Mouse (Mus musculus) intestine, embryonic 16.5 days (tissue): ENCODE measurements around the gene Vkorc1l1. TPM values are rescaled to one million over a fixed set of nuclear protein-coding genes. Genes with fewer than 3 reads are reported as not detected.
A peak's percentile ranks its signal among the peaks of the same experiment; 100 is the strongest.

Experiments used
- ATAC-seq: fragments of 200-750 bp; cut with Nextera tagmentation; 2 replicates; pipeline ENCODE4 v1.8.0; 2017; ENCODE audit warnings: moderate TSS enrichment, moderate library complexity
- H3K27ac ChIP-seq: fragments of 300-500 bp; sonication (generic); 2 replicates; pipeline ENCODE4 v1.5.1; 2014; ENCODE audit warnings: mild to moderate bottlenecking, low read length
- H3K27me3 ChIP-seq: fragments of 300-500 bp; sonication (generic); replicated peaks from 2 replicates; pipeline ENCODE4 v1.6.1; 2014; ENCODE audit warnings: low read length, control low read depth, mixed read lengths; ENCODE audit not compliant: control insufficient read depth, insufficient read depth
- H3K36me3 ChIP-seq: fragments of 300-500 bp; sonication (generic); 2 replicates; pipeline ENCODE4 v1.6.1; 2014; ENCODE audit warnings: low read length, control low read depth; ENCODE audit not compliant: control insufficient read depth, insufficient read depth
- H3K4me1 ChIP-seq: fragments of 300-500 bp; sonication (generic); 2 replicates; pipeline ENCODE4 v1.6.1; 2014; ENCODE audit warnings: low read length, control low read depth, mixed read lengths; ENCODE audit not compliant: control insufficient read depth, insufficient read depth
- H3K4me2 ChIP-seq: fragments of 300-500 bp; sonication (generic); 2 replicates; pipeline ENCODE4 v1.6.1; 2014; ENCODE audit warnings: low read depth, low read length, control low read depth
- H3K4me3 ChIP-seq: fragments of 300-500 bp; sonication (generic); 2 replicates; pipeline ENCODE4 v1.5.1; 2014; ENCODE audit warnings: mild to moderate bottlenecking, low read length
- H3K9ac ChIP-seq: fragments of 300-500 bp; sonication (generic); 2 replicates; pipeline ENCODE4 v1.6.1; 2014; ENCODE audit warnings: low read depth, low read length
- H3K9me3 ChIP-seq: fragments of 300-500 bp; sonication (generic); 2 replicates; pipeline ENCODE4 v1.6.1; 2016; ENCODE audit warnings: low read length, control low read depth; ENCODE audit not compliant: control insufficient read depth
- WGBS: fragments of 180-500 bp; shearing (Covaris S2); extraction: QIAGEN DNeasy Blood & Tissue Kit; methylation state at CpG from one replicate; pipeline ENCODE4 v1.1.7; 2014; 5-methylcytosine and 5-hydroxymethylcytosine counted together
- polyA plus RNA-seq: library from polyadenylated mRNA; unstranded; fragments of >200 nt; fragmentation: Nextera tagmentation; extraction: Ambion mirVana; gene quantifications from 2 replicates; pipeline ENCODE4 v1.2.1, GENCODE M21; 2015

The Vkorc1l1 gene
- polyA plus RNA-seq, 1 experiment from 2014 or later, result 22.1 TPM

GRCm38 (mm10) chr5:129918065-129918651 is 23.6 kb upstream of the Vkorc1l1 start:
- H3K4me1 ChIP-seq, result no peaks in the 10 kb centered on the region
- H3K9ac ChIP-seq, result no peak overlapping the region
- no peaks in the 10 kb centered on the region for H3K27me3 ChIP-seq
- H3K9me3 ChIP-seq, result no peaks in the 10 kb centered on the region
- H3K27ac ChIP-seq, result no peak overlapping the region
- H3K36me3 ChIP-seq, result no peaks in the 10 kb centered on the region
- 91% methylated on average over 24 of the region's 24 CpGs for WGBS
- H3K4me3 ChIP-seq, result no peak overlapping the region
- no peak overlapping the region for H3K4me2 ChIP-seq
- ATAC-seq, result no peak

DNA sequence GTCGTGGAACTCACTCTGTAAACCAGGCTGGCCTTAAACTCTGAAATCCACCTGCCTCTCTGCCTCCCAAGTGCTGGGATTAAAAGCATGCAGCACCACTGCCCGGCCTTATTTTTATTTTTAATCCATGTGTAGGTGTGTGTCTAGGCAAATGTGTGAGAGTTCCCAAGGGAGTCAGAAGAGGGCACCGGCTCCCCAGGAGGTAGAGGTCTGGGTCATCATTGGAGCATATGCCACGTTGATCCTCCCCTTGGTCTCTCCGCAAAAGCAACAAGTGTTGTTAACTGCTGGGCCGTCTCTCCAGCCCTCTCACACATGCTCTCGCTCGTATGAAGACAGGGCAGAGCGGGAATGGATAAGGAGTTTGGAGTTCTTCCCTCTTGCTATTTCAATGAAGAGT is 23.0 kb upstream of the Vkorc1l1 start:
- no peak overlapping the region for H3K9ac ChIP-seq
- no peak for ATAC-seq
- WGBS, result 81% methylated on average over 9 of the region's 9 CpGs
- no peaks in the 10 kb centered on the region for H3K9me3 ChIP-seq
- no peaks in the 10 kb centered on the region for H3K4me1 ChIP-seq
- H3K4me2 ChIP-seq, result no peak overlapping the region
- no peak overlapping the region for H3K27ac ChIP-seq
- H3K27me3 ChIP-seq, result no peaks in the 10 kb centered on the region
- H3K4me3 ChIP-seq, result no peak overlapping the region
- no peaks in the 10 kb centered on the region for H3K36me3 ChIP-seq

DNA sequence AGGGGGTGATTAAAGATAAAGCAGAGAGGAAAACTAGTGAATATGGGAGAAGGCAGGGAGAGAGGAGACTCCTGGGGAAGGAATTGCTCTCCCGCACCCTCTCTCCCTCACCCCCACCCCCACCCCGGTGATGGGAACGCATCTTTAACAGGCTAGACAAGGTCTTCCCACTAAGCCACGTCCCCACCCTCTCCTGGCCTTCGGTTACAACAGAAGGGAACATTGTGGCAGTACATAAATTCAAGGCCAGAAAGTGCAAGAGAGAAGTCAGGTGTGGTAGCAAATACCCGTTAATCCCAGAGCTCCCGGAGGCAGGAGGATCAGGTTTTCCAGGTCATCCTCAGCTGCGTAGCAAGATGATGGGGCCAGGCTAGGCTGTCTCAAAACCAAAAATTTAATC is 22.4 kb upstream of the Vkorc1l1 start:
- no peaks in the 10 kb centered on the region for H3K36me3 ChIP-seq
- H3K4me3 ChIP-seq, result no peak overlapping the region
- H3K27me3 ChIP-seq, result no peaks in the 10 kb centered on the region
- no peak overlapping the region for H3K4me2 ChIP-seq
- ATAC-seq, result no peak
- H3K4me1 ChIP-seq, result no peaks in the 10 kb centered on the region
- no peak overlapping the region for H3K27ac ChIP-seq
- H3K9ac ChIP-seq, result no peak overlapping the region
- WGBS, result 60% methylated on average over 8 of the region's 8 CpGs
- H3K9me3 ChIP-seq, result no peaks in the 10 kb centered on the region

DNA sequence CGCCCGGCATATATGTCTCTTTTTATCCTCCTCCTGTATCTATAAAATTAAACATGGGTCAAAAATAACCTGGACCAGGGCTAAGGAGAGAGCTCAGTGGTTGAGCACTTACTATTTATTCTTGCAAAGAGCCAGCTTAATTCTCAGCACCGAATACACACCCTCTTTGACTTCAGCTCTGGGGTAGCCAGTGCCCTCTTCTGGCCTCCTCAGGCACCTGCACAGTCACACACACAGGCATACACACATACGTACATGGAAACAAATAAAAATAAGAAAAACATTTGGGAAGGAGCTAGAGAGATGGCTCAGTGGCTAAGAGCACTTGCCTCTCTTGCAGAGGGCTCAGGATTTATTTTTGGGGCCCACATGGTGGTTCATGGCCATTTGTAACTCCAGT is 19.8 kb upstream of the Vkorc1l1 start:
- Histone ChIP-seq H3K4me3 (no peak overlapping the region), H3K36me3 (no peaks in the 10 kb centered on the region), H3K9me3 (no peaks in the 10 kb centered on the region), H3K27me3 (no peaks in the 10 kb centered on the region), H3K27ac (no peak overlapping the region), H3K4me1 (no peaks in the 10 kb centered on the region), H3K4me2 (no peak overlapping the region), H3K9ac (no peak overlapping the region)
- no peak for ATAC-seq
- WGBS, result 96% methylated on average over 4 of the region's 4 CpGs

DNA sequence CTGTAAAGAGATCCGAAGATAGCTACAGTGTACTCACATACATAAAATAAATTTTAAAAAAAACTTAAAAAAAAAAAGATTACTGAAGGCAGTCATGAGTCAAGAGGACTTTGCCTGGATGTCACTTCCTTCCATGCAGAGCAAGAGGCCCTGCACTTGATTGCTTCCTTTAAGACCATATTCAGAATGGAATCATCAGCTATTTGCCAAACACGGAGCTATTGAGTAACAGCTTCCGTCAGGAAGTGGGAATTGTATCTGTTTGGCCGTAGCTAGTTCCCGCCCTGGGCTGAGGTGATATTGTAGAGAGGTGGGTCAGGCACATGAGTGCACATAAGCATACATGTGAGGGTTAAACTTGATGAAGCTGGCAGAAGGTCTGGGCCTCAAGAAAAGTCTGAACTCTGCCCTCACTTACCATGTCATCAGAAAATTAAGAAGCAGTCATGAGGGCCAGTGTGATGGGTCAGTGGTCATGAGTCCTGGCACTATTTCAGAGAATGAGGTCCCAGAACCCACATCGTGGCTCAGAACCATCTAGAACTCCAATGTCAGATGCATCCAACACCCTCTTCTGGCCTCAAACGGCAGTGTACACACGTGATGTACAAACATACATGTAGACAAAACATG is 16.8 kb upstream of the Vkorc1l1 start:
- 72% methylated on average over 8 of the region's 8 CpGs for WGBS
- Histone ChIP-seq H3K4me2 (no peak overlapping the region), H3K27ac (0 out of 2 replicates have a peak overlapping the region, but pooled peaks have one; percentile 30), H3K4me3 (no peak overlapping the region), H3K9ac (no peak overlapping the region), H3K36me3 (no peaks in the 10 kb centered on the region), H3K27me3 (no peaks in the 10 kb centered on the region), H3K4me1 (peaks cover 2% of the 10 kb centered on the region; the same call in 1 of the 2 replicates), H3K9me3 (no peaks in the 10 kb centered on the region)
- ATAC-seq, result peak; percentile 85

- H3K27ac ChIP-seq, result peak overlapping the region; percentile 49; the same call in 1 of the 2 replicates
- WGBS, result 70% methylated on average over 5 of the region's 5 CpGs
These were observed 15.8 kb upstream of the Vkorc1l1 start for GRCm38 (mm10) chr5:129925933-129926332.

DNA sequence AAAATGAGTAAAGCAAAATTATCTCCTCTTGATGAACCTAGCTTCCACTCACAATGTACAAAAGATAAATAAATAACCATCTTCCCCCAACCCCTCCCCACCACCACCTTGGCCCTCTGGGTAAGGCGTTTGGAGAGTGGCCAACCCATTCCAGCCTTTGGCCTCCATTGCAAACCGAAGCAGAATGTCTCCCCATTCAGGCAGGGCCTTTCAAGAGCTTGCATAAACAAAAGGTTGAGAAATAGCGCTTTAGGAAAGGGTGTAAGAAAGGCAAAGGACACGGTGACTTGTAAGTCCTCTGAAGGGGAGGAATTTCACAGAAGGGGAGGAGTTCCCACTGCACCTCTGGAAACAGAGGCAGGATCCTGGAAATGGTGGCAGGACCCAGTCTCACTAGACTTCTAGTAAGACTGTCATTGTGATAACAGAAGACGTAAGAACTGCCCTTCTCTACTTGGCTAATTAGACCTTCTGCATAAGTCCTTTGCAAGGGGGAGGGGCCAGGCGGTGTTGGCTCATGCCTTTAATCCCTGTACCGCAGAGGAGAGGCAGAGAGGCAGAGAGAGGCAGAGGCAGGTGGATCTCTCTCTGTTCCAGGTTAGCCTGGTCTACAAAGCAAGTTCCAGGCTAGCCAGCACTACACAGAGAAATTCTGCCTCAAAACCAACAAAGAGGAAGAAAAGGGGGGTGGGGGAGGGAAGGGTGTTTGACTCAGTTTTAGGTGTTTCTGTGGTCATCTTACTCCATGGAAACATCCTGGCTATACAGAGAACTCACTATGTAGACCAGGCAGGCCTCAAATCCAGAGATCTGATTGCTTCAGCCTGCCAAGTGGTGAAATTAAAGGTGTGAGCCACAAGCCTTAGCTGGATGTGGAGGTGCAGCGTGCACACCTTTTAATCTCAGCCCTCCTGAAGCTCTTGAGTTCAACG is 11.6 kb upstream of the Vkorc1l1 start:
- Histone ChIP-seq H3K4me3 (no peak overlapping the region), H3K9ac (no peak overlapping the region), H3K27me3 (no peaks in the 10 kb centered on the region), H3K36me3 (no peaks in the 10 kb centered on the region), H3K4me2 (no peak overlapping the region), H3K9me3 (no peaks in the 10 kb centered on the region), H3K27ac (no peak overlapping the region), H3K4me1 (peaks cover 3% of the 10 kb centered on the region; the same call in 1 of the 2 replicates)
- 50% methylated on average over 9 of the region's 9 CpGs for whole genome bisulfite sequencing
- no peak for ATAC-seq

More at GRCm38 (mm10) chr5:129925933-129926332, 15.8 kb upstream of the Vkorc1l1 start:
- H3K9ac ChIP-seq, result no peak overlapping the region
- peak; percentile 45; the same call in 1 of the 2 replicates for ATAC-seq
- no peaks in the 10 kb centered on the region for H3K9me3 ChIP-seq
- no peaks in the 10 kb centered on the region for H3K36me3 ChIP-seq
- H3K4me2 ChIP-seq, result no peak overlapping the region
- peaks cover 3% of the 10 kb centered on the region; the same call in 1 of the 2 replicates for H3K4me1 ChIP-seq
- no peaks in the 10 kb centered on the region for H3K27me3 ChIP-seq
- H3K4me3 ChIP-seq, result no peak overlapping the region

DNA sequence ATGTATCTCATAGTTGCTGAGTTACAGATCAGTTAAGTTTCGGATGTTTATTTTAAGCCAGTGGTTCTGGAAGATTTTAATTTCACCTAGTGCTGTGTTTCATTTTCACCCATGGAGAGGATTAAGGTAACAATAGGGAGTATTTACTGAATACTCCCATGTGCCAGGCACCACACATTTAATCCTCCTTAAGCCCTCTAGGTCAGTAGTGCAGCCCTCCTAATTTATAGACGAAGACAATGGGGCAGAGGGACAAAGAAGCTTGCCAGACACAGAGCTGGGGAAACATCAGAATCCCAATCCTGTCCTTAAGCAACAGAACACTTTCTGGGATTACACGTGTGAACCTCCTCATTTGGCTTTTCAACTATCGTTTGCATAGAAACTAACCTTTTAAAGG is 4.8 kb upstream of the Vkorc1l1 start:
- H3K4me2 ChIP-seq, result no peak overlapping the region
- no peak overlapping the region for H3K27ac ChIP-seq
- H3K36me3 ChIP-seq, result no peaks in the 10 kb centered on the region
- ATAC-seq, result no peak
- H3K9me3 ChIP-seq, result no peaks in the 10 kb centered on the region
- WGBS, result 56% methylated on average over 4 of the region's 4 CpGs
- H3K9ac ChIP-seq, result no peak overlapping the region
- H3K27me3 ChIP-seq, result no peaks in the 10 kb centered on the region
- H3K4me1 ChIP-seq, result 0 out of 2 replicates have a peak, but pooled peaks cover 2% of the 10 kb centered on the region
- H3K4me3 ChIP-seq, result no peak overlapping the region

DNA sequence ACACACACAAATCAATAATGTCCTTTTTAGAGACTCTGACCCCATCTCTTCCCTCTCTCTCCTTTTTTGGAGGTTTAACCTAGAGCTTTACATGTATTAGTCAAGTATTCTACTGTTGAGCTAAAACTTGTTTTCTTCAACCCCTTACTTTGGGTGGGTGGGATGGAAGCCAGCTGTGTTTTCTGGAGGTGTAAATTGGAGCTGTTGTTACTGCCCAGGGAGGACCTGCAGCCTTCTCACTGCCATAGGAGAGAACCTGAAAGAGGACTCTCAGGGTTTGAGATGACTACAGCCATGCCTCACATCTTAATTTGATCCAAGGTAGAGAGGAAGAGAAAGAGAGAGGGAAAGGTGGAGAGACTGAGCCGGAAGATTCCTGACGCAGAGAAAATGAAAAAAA is 1.5 kb upstream of the Vkorc1l1 start:
- no peak overlapping the region for H3K9ac ChIP-seq
- H3K4me1 ChIP-seq, result 0 out of 2 replicates have a peak, but pooled peaks cover 2% of the 10 kb centered on the region
- no peak overlapping the region for H3K27ac ChIP-seq
- ATAC-seq, result no peak
- no peak overlapping the region for H3K4me2 ChIP-seq
- WGBS, result 49% methylated on average over 2 of the region's 2 CpGs
- H3K36me3 ChIP-seq, result no peaks in the 10 kb centered on the region
- H3K27me3 ChIP-seq, result no peaks in the 10 kb centered on the region
- H3K4me3 ChIP-seq, result no peak overlapping the region
- no peaks in the 10 kb centered on the region for H3K9me3 ChIP-seq
